Mouse (Mus musculus): Measurements from ENCODE around the gene Tmem132c. TPM values are rescaled to one million over a fixed set of nuclear protein-coding genes. Genes with fewer than 3 reads are reported as not detected.

Tmem132c gene
- polyA plus RNA-seq, 1 experiment from 2014 or later, result 1.7 TPM

GRCm38 (mm10) chr5:127491724-127492123, 250.1 kb downstream of the Tmem132c start:
- no peak for DNase-seq (ENCODE audit: low spot score)
- no peaks in the 10 kb centered on the region for H3K36me3 ChIP-seq (ENCODE audit: control insufficient read depth, insufficient read depth, low read length)
- H3K27ac ChIP-seq (replicated peaks), result no peak overlapping the region
- H3K4me3 ChIP-seq (ENCODE audit: low read depth, low read length), result no peak overlapping the region
- H3K4me2 ChIP-seq (replicated peaks; ENCODE audit: low read depth), result no peak overlapping the region
- no peaks in the 10 kb centered on the region for H3K27me3 ChIP-seq (ENCODE audit: control insufficient read depth, insufficient read depth, low read length)
- H3K9ac ChIP-seq (ENCODE audit: low read length), result no peak overlapping the region
- ATAC-seq (ENCODE audit: low FRiP score, low TSS enrichment), result no peak
- TF ChIP-seq EP300 (optimal IDR thresholded peaks at IDR 0.05), result no peak
- no peak for TF ChIP-seq CTCF (IDR thresholded peaks at IDR 0.05; ENCODE audit: low read depth)
- H3K9me3 ChIP-seq (ENCODE audit: control insufficient read depth, low read length), result no peaks in the 10 kb centered on the region
- no peaks in the 10 kb centered on the region for H3K4me1 ChIP-seq (replicated peaks; ENCODE audit: control insufficient read depth, insufficient read depth)
- WGBS, result 81% methylated on average over 3 of the region's 3 CpGs

GRCm38 (mm10) chr5:127496895-127497294, 255.3 kb downstream of the Tmem132c start:
- Histone ChIP-seq H3K27ac (replicated peaks) (no peak overlapping the region), H3K4me3 (ENCODE audit: low read depth, low read length) (no peak overlapping the region), H3K9ac (ENCODE audit: low read length) (no peak overlapping the region), H3K4me1 (replicated peaks; ENCODE audit: control insufficient read depth, insufficient read depth) (no peaks in the 10 kb centered on the region), H3K36me3 (ENCODE audit: control insufficient read depth, insufficient read depth, low read length) (no peaks in the 10 kb centered on the region), H3K4me2 (replicated peaks; ENCODE audit: low read depth) (no peak overlapping the region), H3K27me3 (ENCODE audit: control insufficient read depth, insufficient read depth, low read length) (no peaks in the 10 kb centered on the region), H3K9me3 (ENCODE audit: control insufficient read depth, low read length) (no peaks in the 10 kb centered on the region)
- WGBS, result 57% methylated on average over 7 of the region's 7 CpGs
- ATAC-seq (ENCODE audit: low FRiP score, low TSS enrichment) (no peak), DNase-seq (ENCODE audit: low spot score) (no peak)
- TF ChIP-seq EP300 (optimal IDR thresholded peaks at IDR 0.05), result no peak
- TF ChIP-seq CTCF (IDR thresholded peaks at IDR 0.05; ENCODE audit: low read depth), result no peak

- no peak overlapping the region for H3K27ac ChIP-seq (replicated peaks)
- no peak for DNase-seq (ENCODE audit: low spot score)
- H3K9me3 ChIP-seq (ENCODE audit: control insufficient read depth, low read length), result no peaks in the 10 kb centered on the region
- TF ChIP-seq CTCF (IDR thresholded peaks at IDR 0.05; ENCODE audit: low read depth) (no peak), EP300 (optimal IDR thresholded peaks at IDR 0.05) (no peak)
- H3K36me3 ChIP-seq (ENCODE audit: control insufficient read depth, insufficient read depth, low read length), result no peaks in the 10 kb centered on the region
- H3K4me2 ChIP-seq (replicated peaks; ENCODE audit: low read depth), result no peak overlapping the region
- H3K9ac ChIP-seq (ENCODE audit: low read length), result no peak overlapping the region
- no peak for ATAC-seq (ENCODE audit: low FRiP score, low TSS enrichment)
- H3K27me3 ChIP-seq (ENCODE audit: control insufficient read depth, insufficient read depth, low read length), result no peaks in the 10 kb centered on the region
- H3K4me1 ChIP-seq (replicated peaks; ENCODE audit: control insufficient read depth, insufficient read depth), result no peaks in the 10 kb centered on the region
- H3K4me3 ChIP-seq (ENCODE audit: low read depth, low read length), result no peak overlapping the region
- WGBS, result 62% methylated on average over 12 of the region's 12 CpGs
Observed at GRCm38 (mm10) chr5:127499151-127499827, 257.7 kb downstream of the Tmem132c start.

- Histone ChIP-seq H3K27ac (replicated peaks) (no peak overlapping the region), H3K27me3 (ENCODE audit: control insufficient read depth, insufficient read depth, low read length) (no peaks in the 10 kb centered on the region), H3K9me3 (ENCODE audit: control insufficient read depth, low read length) (no peaks in the 10 kb centered on the region), H3K36me3 (ENCODE audit: control insufficient read depth, insufficient read depth, low read length) (no peaks in the 10 kb centered on the region), H3K4me2 (replicated peaks; ENCODE audit: low read depth) (no peak overlapping the region), H3K9ac (ENCODE audit: low read length) (no peak overlapping the region), H3K4me3 (ENCODE audit: low read depth, low read length) (no peak overlapping the region), H3K4me1 (replicated peaks; ENCODE audit: control insufficient read depth, insufficient read depth) (no peaks in the 10 kb centered on the region)
- no peak for DNase-seq (ENCODE audit: low spot score)
- ATAC-seq (ENCODE audit: low FRiP score, low TSS enrichment), result no peak
- TF ChIP-seq CTCF (IDR thresholded peaks at IDR 0.05; ENCODE audit: low read depth) (no peak), EP300 (optimal IDR thresholded peaks at IDR 0.05) (no peak)
- 20% methylated on average over 7 of the region's 7 CpGs for WGBS
Observed at GRCm38 (mm10) chr5:127502838-127503237, 261.2 kb downstream of the Tmem132c start.

- no peaks in the 10 kb centered on the region for H3K9me3 ChIP-seq (ENCODE audit: control insufficient read depth, low read length)
- H3K4me1 ChIP-seq (replicated peaks; ENCODE audit: control insufficient read depth, insufficient read depth), result no peaks in the 10 kb centered on the region
- ATAC-seq (ENCODE audit: low FRiP score, low TSS enrichment) (no peak), DNase-seq (ENCODE audit: low spot score) (no peak)
- WGBS, result 78% methylated on average over 6 of the region's 6 CpGs
- no peak overlapping the region for H3K9ac ChIP-seq (ENCODE audit: low read length)
- H3K4me3 ChIP-seq (ENCODE audit: low read depth, low read length), result no peak overlapping the region
- H3K27ac ChIP-seq (replicated peaks), result no peak overlapping the region
- H3K27me3 ChIP-seq (ENCODE audit: control insufficient read depth, insufficient read depth, low read length), result no peaks in the 10 kb centered on the region
- H3K36me3 ChIP-seq (ENCODE audit: control insufficient read depth, insufficient read depth, low read length), result no peaks in the 10 kb centered on the region
- H3K4me2 ChIP-seq (replicated peaks; ENCODE audit: low read depth), result no peak overlapping the region
- TF ChIP-seq CTCF (IDR thresholded peaks at IDR 0.05; ENCODE audit: low read depth) (0 out of 2 replicates have a peak, but pooled peaks have one; percentile 18), EP300 (optimal IDR thresholded peaks at IDR 0.05) (no peak)
Observed at GRCm38 (mm10) chr5:127505697-127506096, 264.1 kb downstream of the Tmem132c start.

GRCm38 (mm10) chr5:127511653-127512052, 270.0 kb downstream of the Tmem132c start:
- DNase-seq (ENCODE audit: low spot score) (no peak), ATAC-seq (ENCODE audit: low FRiP score, low TSS enrichment) (no peak)

More at GRCm38 (mm10) chr5:127511653-127512052, 270.0 kb downstream of the Tmem132c start:
- Histone ChIP-seq H3K4me1 (replicated peaks; ENCODE audit: control insufficient read depth, insufficient read depth) (no peaks in the 10 kb centered on the region), H3K9me3 (ENCODE audit: control insufficient read depth, low read length) (no peaks in the 10 kb centered on the region), H3K4me2 (replicated peaks; ENCODE audit: low read depth) (no peak overlapping the region), H3K27me3 (ENCODE audit: control insufficient read depth, insufficient read depth, low read length) (no peaks in the 10 kb centered on the region), H3K27ac (replicated peaks) (no peak overlapping the region), H3K9ac (ENCODE audit: low read length) (no peak overlapping the region), H3K36me3 (ENCODE audit: control insufficient read depth, insufficient read depth, low read length) (no peaks in the 10 kb centered on the region), H3K4me3 (ENCODE audit: low read depth, low read length) (no peak overlapping the region)
- TF ChIP-seq EP300 (optimal IDR thresholded peaks at IDR 0.05) (no peak), CTCF (IDR thresholded peaks at IDR 0.05; ENCODE audit: low read depth) (peak; percentile 58)
- WGBS, result 81% methylated on average over 6 of the region's 6 CpGs

All from stomach, postnatal 0 days (tissue).